Mouse (Mus musculus) right cerebral cortex, postnatal 14 days (tissue): ENCODE data around the gene Nos1.

Experiments used
- DNase-seq: peaks from one replicate; pipeline ENCODE4 v3.0.0; 2022

The Nos1 gene

GRCm38 (mm10) chr5:117900921-117901705 lies 120.3 kb downstream of the Nos1 start:
- no peak for DNase-seq

GRCm38 (mm10) chr5:117903534-117903933 lies 122.7 kb downstream of the Nos1 start:
- no peak for DNase-seq

GRCm38 (mm10) chr5:117905728-117906127 lies 124.9 kb downstream of the Nos1 start:
- DNase-seq = no peak

- no peak for DNase-seq
Measured at GRCm38 (mm10) chr5:117909524-117909923, 128.7 kb downstream of the Nos1 start.

GRCm38 (mm10) chr5:117916349-117916748 lies 135.5 kb downstream of the Nos1 start:
- DNase-seq = peak; percentile 17

GRCm38 (mm10) chr5:117916906-117917305 lies 136.1 kb downstream of the Nos1 start:
- no peak for DNase-seq

GRCm38 (mm10) chr5:117921786-117922528 lies 141.1 kb downstream of the Nos1 start:
- no peak for DNase-seq

- DNase-seq = no peak
Measured at GRCm38 (mm10) chr5:117923688-117924087, 142.9 kb downstream of the Nos1 start.

- DNase-seq = no peak
Measured at GRCm38 (mm10) chr5:117928553-117928952, 147.7 kb downstream of the Nos1 start.

GRCm38 (mm10) chr5:117932222-117932621 lies 151.4 kb downstream of the Nos1 start:
- no peak for DNase-seq

- peak; percentile 98 for DNase-seq
Measured at GRCm38 (mm10) chr5:117932862-117933261, 152.0 kb downstream of the Nos1 start.

- DNase-seq = no peak
Measured at GRCm38 (mm10) chr5:117936346-117936745, 155.5 kb downstream of the Nos1 start.

GRCm38 (mm10) chr5:117937186-117937585 lies 156.4 kb downstream of the Nos1 start:
- no peak for DNase-seq

- no peak for DNase-seq
Measured at GRCm38 (mm10) chr5:117938182-117938581, 157.3 kb downstream of the Nos1 start.

GRCm38 (mm10) chr5:117939402-117939801 lies 158.6 kb downstream of the Nos1 start:
- peak; percentile 27 for DNase-seq

- DNase-seq = no peak
Measured at GRCm38 (mm10) chr5:117941552-117941951, 160.7 kb downstream of the Nos1 start.

- DNase-seq = peak; percentile 36
Measured at GRCm38 (mm10) chr5:117946605-117947004, 165.8 kb downstream of the Nos1 start.

- no peak for DNase-seq
Measured at GRCm38 (mm10) chr5:117949393-117949792, 168.6 kb downstream of the Nos1 start.

- DNase-seq = no peak
Measured at GRCm38 (mm10) chr5:117953893-117954292, 173.1 kb downstream of the Nos1 start.

GRCm38 (mm10) chr5:117954429-117954828 lies 173.6 kb downstream of the Nos1 start:
- no peak for DNase-seq

GRCm38 (mm10) chr5:117955675-117956420 lies 175.0 kb downstream of the Nos1 start:
- DNase-seq = no peak

GRCm38 (mm10) chr5:117964750-117965149 lies 183.9 kb downstream of the Nos1 start:
- no peak for DNase-seq

GRCm38 (mm10) chr5:117966956-117967355 lies 186.1 kb downstream of the Nos1 start:
- DNase-seq = no peak
